Mouse (Mus musculus) lung, embryonic 14.5 days (tissue): ENCODE measurements around the gene Rab5c. TPM values are rescaled to one million over a fixed set of nuclear protein-coding genes. Genes with fewer than 3 reads are reported as not detected.

Experiments used
- ATAC-seq: fragments of 200-750 bp; cut with Nextera tagmentation; 2 replicates; pipeline ENCODE4 v1.8.0; 2017; ENCODE audit warnings: mild to moderate bottlenecking, moderate TSS enrichment, moderate library complexity; ENCODE audit not compliant: insufficient read depth
- DNase-seq: peaks from one replicate; pipeline ENCODE4 v3.0.0-alpha.2; 2015
- H3K27ac ChIP-seq: fragments of 300-500 bp; sonication (generic); 2 replicates; pipeline ENCODE4 v1.5.1; 2014; ENCODE audit warnings: low read depth, mild to moderate bottlenecking, moderate library complexity
- H3K27me3 ChIP-seq: fragments of 300-500 bp; sonication (generic); 2 replicates; pipeline ENCODE4 v1.6.1; 2014; ENCODE audit warnings: low read length, control low read depth; ENCODE audit not compliant: insufficient read depth
- H3K36me3 ChIP-seq: fragments of 300-500 bp; sonication (generic); 2 replicates; pipeline ENCODE4 v1.6.1; 2014; ENCODE audit warnings: control low read depth; ENCODE audit not compliant: insufficient read depth
- H3K4me1 ChIP-seq: fragments of 300-500 bp; sonication (generic); 2 replicates; pipeline ENCODE4 v1.6.1; 2014; ENCODE audit warnings: antibody characterized with exemption, control low read depth; ENCODE audit not compliant: insufficient read depth
- H3K4me2 ChIP-seq: fragments of 300-500 bp; sonication (generic); 2 replicates; pipeline ENCODE4 v1.6.1; 2014; ENCODE audit warnings: mild to moderate bottlenecking
- H3K4me3 ChIP-seq: fragments of 300-500 bp; sonication (generic); 2 replicates; pipeline ENCODE4 v1.5.1; 2014; ENCODE audit warnings: low read depth, low read length
- H3K9ac ChIP-seq: fragments of 300-500 bp; sonication (generic); 2 replicates; pipeline ENCODE4 v1.6.1; 2014
- H3K9me3 ChIP-seq: fragments of 300-500 bp; sonication (generic); 2 replicates; pipeline ENCODE4 v1.6.1; 2016; ENCODE audit warnings: low read depth, low read length, control low read depth
- CTCF ChIP-seq: IDR thresholded peaks from 2 replicates; pipeline ENCODE4 v1.5.1; 2016; ENCODE audit warnings: antibody characterized with exemption, low read depth
- WGBS: fragments of 180-500 bp; shearing (Covaris S2); extraction: QIAGEN DNeasy Blood & Tissue Kit; methylation state at CpG from one replicate; pipeline ENCODE4 v1.1.7; 2014; 5-methylcytosine and 5-hydroxymethylcytosine counted together
- polyA plus RNA-seq: library from polyadenylated mRNA; unstranded; fragments of >200 nt; fragmentation: Nextera tagmentation; extraction: Ambion mirVana; gene quantifications from 2 replicates; pipeline ENCODE4 v1.2.1, GENCODE M21; 2014

Rab5c gene
- polyA plus RNA-seq, 1 experiment from 2014 or later: 49.9 TPM

GRCm38 (mm10) chr11:100722493-100723028 is 15.5 kb downstream of the Rab5c start:
- ATAC-seq: no peak
- no peak overlapping the region for H3K9ac ChIP-seq

DNA sequence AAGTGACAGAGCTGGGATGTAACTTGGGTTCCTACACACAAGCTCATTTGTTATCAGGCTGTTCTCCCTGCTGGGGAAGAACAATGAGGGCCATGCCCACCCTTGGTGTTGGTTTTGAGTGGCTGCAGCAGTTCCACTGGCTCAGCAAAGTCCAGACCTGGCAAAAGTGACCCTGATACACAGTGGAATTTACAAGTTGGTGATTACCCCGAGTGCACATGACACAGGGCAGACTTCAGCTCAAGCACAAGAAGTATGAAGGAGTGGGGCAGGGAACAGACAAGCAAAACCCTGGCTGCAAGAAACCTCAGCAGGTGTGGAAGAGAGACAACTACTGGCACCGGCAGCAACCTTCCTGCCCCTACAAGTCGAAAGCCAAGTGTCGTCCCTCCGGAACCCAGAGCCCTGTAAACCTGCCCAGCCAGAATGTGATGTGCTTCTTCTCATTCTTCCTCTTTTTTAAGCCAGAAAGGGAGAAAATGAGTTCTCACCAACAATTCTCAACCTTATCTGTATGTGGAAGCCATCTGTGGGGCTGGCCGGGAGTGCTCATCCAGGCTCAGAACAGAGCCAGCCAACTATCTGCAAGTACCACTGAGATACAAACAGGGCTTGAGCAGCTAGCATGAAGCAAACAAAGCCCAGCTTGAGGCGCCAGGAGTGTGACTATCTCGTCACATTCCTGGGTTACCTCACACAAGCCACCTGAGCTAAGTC is 16.1 kb downstream of the Rab5c start:
- TF ChIP-seq CTCF: no peak
- Histone ChIP-seq H3K4me2 (no peak overlapping the region), H3K4me1 (peaks cover 10% of the 10 kb centered on the region), H3K9me3 (no peaks in the 10 kb centered on the region), H3K9ac (no peak overlapping the region), H3K27ac (peak overlapping the region; percentile 65; the same call in 1 of the 2 replicates), H3K27me3 (no peaks in the 10 kb centered on the region), H3K36me3 (peaks cover 28% of the 10 kb centered on the region), H3K4me3 (no peak overlapping the region)
- ATAC-seq: no peak
- 62% methylated on average over 8 of the region's 8 CpGs for WGBS
- no peak for DNase-seq

More at GRCm38 (mm10) chr11:100722493-100723028, 15.5 kb downstream of the Rab5c start:
- Histone ChIP-seq H3K4me3 (no peak overlapping the region), H3K27ac (no peak overlapping the region), H3K4me1 (peaks cover 10% of the 10 kb centered on the region), H3K36me3 (peaks cover 23% of the 10 kb centered on the region), H3K4me2 (no peak overlapping the region), H3K9me3 (no peaks in the 10 kb centered on the region), H3K27me3 (no peaks in the 10 kb centered on the region)
- no peak for DNase-seq
- TF ChIP-seq CTCF: no peak
- WGBS: 49% methylated on average over 2 of the region's 2 CpGs

DNA sequence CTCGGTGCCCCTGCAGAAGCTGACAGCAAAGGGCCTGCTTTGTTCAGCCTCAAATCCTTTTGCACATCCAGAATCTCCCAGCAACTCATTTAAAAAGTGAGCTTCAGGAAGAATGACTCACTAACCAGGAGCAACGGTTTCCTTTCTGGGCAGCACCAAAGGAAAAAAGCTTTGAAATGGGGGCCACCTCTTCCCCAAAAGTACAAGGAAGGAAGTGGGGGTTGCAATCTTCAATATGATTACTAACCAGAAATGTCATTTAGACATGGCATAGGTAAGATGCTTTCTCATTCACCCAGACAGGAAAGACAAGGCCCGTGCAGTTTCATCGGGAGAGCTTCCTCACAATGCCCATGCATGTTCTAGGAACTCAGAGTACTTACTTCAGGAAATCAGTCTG is 16.8 kb downstream of the Rab5c start:
- TF ChIP-seq CTCF: no peak
- Histone ChIP-seq H3K4me1 (peaks cover 10% of the 10 kb centered on the region), H3K9me3 (no peaks in the 10 kb centered on the region), H3K27me3 (no peaks in the 10 kb centered on the region), H3K4me3 (no peak overlapping the region), H3K9ac (no peak overlapping the region), H3K36me3 (peaks cover 35% of the 10 kb centered on the region), H3K27ac (peak overlapping the region; percentile 33; the same call in 1 of the 2 replicates), H3K4me2 (no peak overlapping the region)
- 67% methylated on average over 4 of the region's 4 CpGs for WGBS
- ATAC-seq (no peak), DNase-seq (peak; percentile 44)

DNA sequence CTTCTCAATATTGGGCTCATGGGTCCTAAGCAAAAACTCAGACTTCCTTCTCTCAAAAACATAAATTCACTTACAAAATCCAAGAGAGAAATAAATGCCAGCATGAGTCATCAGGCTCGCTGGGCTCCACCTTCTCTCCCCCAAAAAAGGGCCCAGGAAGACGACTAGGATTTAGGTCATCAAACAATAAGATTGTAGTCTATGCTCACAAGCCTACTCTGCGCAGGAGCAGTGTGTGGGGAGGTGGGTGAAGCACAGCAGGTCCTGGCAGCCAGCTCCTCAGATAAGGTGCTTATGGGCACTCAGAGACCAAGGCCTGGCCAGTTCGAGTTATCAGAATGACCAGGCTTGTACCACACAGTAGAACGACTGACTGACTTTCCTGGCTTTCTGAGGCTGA is 17.7 kb downstream of the Rab5c start:
- peaks cover 44% of the 10 kb centered on the region for H3K36me3 ChIP-seq
- H3K9me3 ChIP-seq: no peaks in the 10 kb centered on the region
- H3K4me1 ChIP-seq: peaks cover 9% of the 10 kb centered on the region
- WGBS: 63% methylated on average over 5 of the region's 5 CpGs
- H3K9ac ChIP-seq: no peak overlapping the region
- no peak for TF ChIP-seq CTCF
- H3K4me2 ChIP-seq: no peak overlapping the region
- no peaks in the 10 kb centered on the region for H3K27me3 ChIP-seq
- DNase-seq: no peak
- H3K4me3 ChIP-seq: no peak overlapping the region
- 0 out of 2 replicates have a peak overlapping the region, but pooled peaks have one; percentile 33 for H3K27ac ChIP-seq
- no peak for ATAC-seq

DNA sequence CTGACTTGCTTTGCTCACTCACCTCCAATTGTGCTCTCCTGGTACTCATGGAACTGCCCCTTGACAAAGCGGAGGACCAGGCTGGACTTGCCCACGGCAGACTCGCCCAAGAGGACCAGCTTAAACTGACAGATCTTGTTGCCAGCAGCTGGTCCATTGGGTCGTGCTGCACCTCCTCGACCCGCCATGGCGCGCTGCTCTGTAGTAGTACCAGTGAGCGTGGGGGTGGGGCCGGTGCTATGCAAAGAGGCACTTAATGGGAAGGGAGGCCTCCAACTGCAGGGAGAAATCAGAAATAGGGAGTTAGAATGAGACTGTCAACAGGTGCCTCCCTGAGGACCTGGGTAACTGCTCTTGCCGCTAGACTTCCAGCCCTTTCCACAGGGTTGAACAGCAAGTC is 18.1 kb downstream of the Rab5c start:
- peaks cover 5% of the 10 kb centered on the region for H3K4me1 ChIP-seq

GRCm38 (mm10) chr11:100719312-100719711 is 18.7 kb downstream of the Rab5c start:
- no peak overlapping the region for H3K9ac ChIP-seq
- H3K27me3 ChIP-seq: no peaks in the 10 kb centered on the region
- H3K27ac ChIP-seq: no peak overlapping the region
- DNase-seq (no peak), ATAC-seq (no peak)
- peaks cover 46% of the 10 kb centered on the region for H3K36me3 ChIP-seq
- 79% methylated on average over 3 of the region's 3 CpGs for WGBS
- peaks cover 5% of the 10 kb centered on the region; the same call in 1 of the 2 replicates for H3K4me1 ChIP-seq
- H3K9me3 ChIP-seq: no peaks in the 10 kb centered on the region
- H3K4me2 ChIP-seq: no peak overlapping the region
- no peak for TF ChIP-seq CTCF
- H3K4me3 ChIP-seq: no peak overlapping the region

More for the DNA sequence above, 18.1 kb downstream of the Rab5c start:
- peaks cover 46% of the 10 kb centered on the region for H3K36me3 ChIP-seq
- H3K9me3 ChIP-seq: no peaks in the 10 kb centered on the region
- H3K27ac ChIP-seq: no peak overlapping the region
- H3K27me3 ChIP-seq: no peaks in the 10 kb centered on the region
- no peak for DNase-seq
- TF ChIP-seq CTCF: no peak
- ATAC-seq: no peak
- no peak overlapping the region for H3K4me2 ChIP-seq
- no peak overlapping the region for H3K9ac ChIP-seq
- 79% methylated on average over 11 of the region's 11 CpGs for WGBS
- H3K4me3 ChIP-seq: no peak overlapping the region

DNA sequence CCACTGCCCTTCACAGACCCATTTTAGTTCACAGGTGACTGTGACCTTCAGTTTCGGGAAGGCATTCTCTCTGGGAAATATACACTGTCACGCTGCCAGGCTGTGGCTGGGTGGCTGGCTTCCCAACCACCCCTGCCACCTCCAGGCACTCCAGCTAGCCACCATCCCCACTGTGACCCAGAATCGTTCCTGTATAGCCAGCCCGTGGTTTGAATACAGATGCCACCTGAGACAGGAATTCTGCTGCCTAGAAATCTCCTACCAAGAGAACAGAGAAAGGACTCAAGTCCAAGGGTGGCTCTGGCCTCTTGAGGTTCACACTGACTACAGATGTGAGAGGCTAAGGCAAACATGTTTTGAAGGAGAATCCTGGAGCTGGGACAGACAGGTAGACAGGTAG is 19.1 kb downstream of the Rab5c start:
- Histone ChIP-seq H3K9ac (no peak overlapping the region), H3K4me3 (no peak overlapping the region), H3K9me3 (no peaks in the 10 kb centered on the region), H3K36me3 (peaks cover 46% of the 10 kb centered on the region), H3K4me2 (no peak overlapping the region), H3K27me3 (no peaks in the 10 kb centered on the region), H3K27ac (no peak overlapping the region), H3K4me1 (peaks cover 8% of the 10 kb centered on the region; the same call in 1 of the 2 replicates)
- no peak for TF ChIP-seq CTCF
- DNase-seq (no peak), ATAC-seq (no peak)
- 88% methylated on average over 4 of the region's 4 CpGs for WGBS
